Mouse (Mus musculus): ENCODE results near the gene Slc4a11. TPM values are rescaled to one million over a fixed set of nuclear protein-coding genes. Genes with fewer than 3 reads are reported as not detected.

Slc4a11 gene
- polyA plus RNA-seq, 1 experiment from 2014 or later, result 0.24 TPM

DNA sequence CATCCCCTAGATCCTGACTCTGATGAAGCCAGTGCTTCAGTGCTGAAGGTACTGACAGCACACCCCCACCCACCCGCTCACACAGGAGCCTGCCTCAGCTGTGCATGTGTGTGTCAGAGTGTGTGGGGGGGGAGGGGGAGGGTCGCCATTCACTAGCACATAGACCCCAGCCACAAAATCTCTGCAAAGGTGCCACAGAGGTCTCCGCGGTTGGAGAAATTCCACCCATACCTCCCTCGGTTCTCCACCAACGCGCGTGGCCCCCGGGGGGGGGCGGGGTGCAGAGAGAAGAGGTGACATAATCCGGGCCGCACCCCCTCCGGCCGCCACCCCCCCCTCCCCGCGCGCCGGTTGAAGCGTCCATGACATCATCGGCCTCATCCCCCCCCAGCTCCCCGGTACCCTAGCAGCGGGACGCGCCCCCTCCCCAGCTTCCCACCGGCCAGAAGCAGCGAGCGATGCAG, 55.1 kb downstream of the Slc4a11 start:
- Histone ChIP-seq H3K36me3 (ENCODE audit: control insufficient read depth, insufficient read depth, low read length) (no peaks in the 10 kb centered on the region), H3K9ac (ENCODE audit: low read depth, low read length) (peak overlapping the region; percentile 81), H3K4me2 (ENCODE audit: low read depth, low read length) (peak overlapping the region; percentile 97), H3K27ac (ENCODE audit: low read length) (0 out of 2 replicates have a peak overlapping the region, but pooled peaks have one; percentile 31), H3K4me3 (ENCODE audit: low read length) (peak overlapping the region; percentile 74), H3K27me3 (replicated peaks; ENCODE audit: control insufficient read depth, insufficient read depth, low read length) (no peaks in the 10 kb centered on the region), H3K4me1 (ENCODE audit: control insufficient read depth, insufficient read depth, low read length) (0 out of 2 replicates have a peak, but pooled peaks cover 4% of the 10 kb centered on the region), H3K9me3 (ENCODE audit: control insufficient read depth, low read length) (no peaks in the 10 kb centered on the region)
- WGBS, result under 1% methylated on average over 27 of the region's 27 CpGs
- peak; percentile 3; the same call in 1 of the 2 replicates for ATAC-seq

DNA sequence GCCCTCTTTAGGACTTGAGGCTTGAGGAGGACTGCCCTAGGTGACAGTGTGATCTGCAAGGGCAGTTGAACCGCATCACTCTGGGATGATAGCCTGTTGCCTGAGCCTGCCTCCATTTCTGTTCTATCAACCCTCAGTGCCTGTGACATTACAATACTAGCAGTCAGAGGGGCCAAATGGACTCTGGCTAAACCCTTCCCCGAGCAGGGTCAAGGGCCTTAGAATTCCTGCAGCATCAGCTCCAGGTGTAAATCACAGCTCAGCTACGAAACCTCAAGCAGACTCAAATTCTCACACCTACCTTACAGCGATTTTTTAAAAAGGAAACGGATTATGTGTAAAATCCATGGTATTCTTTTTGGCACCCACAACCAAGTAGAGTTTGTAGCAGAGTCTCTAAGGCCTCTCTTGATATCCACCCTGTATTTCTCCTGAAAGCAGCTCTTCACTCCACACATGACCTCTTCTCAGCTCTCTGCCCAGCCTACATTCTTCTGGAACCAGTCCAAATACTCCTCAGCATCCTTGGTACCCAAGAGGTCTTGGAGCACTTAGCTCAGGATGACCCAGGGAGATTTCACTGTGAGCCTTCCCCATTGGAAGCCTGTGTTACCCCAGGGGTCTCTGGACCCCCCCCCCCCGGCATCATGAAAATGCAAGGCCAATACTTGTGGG, 55.8 kb downstream of the Slc4a11 start:
- no peak for ATAC-seq
- 0 out of 2 replicates have a peak, but pooled peaks cover 4% of the 10 kb centered on the region for H3K4me1 ChIP-seq (ENCODE audit: control insufficient read depth, insufficient read depth, low read length)
- peak overlapping the region; percentile 74; the same call in 1 of the 2 replicates for H3K4me3 ChIP-seq (ENCODE audit: low read length)
- H3K27me3 ChIP-seq (replicated peaks; ENCODE audit: control insufficient read depth, insufficient read depth, low read length), result no peaks in the 10 kb centered on the region
- H3K9me3 ChIP-seq (ENCODE audit: control insufficient read depth, low read length), result no peaks in the 10 kb centered on the region
- H3K27ac ChIP-seq (ENCODE audit: low read length), result no peak overlapping the region
- H3K9ac ChIP-seq (ENCODE audit: low read depth, low read length), result no peak overlapping the region; the same call in 1 of the 2 replicates
- H3K36me3 ChIP-seq (ENCODE audit: control insufficient read depth, insufficient read depth, low read length), result no peaks in the 10 kb centered on the region
- 62% methylated on average over 6 of the region's 6 CpGs for WGBS
- peak overlapping the region; percentile 97 for H3K4me2 ChIP-seq (ENCODE audit: low read depth, low read length)

DNA sequence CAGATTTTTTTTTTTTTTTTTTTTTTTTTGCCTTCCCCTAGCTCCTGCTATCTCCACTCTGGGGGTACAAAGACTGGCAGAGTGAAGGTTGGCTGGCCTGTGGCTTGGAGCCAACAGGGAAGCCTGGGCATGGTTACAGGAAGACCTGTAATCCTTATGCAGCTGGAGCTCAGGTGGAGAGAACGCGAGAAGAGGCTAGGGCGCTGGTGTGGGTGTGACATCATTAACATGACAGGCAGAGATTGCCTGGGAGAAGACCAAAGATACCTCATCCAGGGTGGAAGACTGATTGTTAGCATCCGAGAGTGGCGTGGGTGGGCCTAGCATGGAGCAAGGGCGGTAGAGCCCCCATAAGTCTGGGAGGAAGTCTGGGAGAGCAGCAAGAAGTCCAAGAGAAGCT, 58.0 kb downstream of the Slc4a11 start:
- Histone ChIP-seq H3K4me2 (ENCODE audit: low read depth, low read length) (peak overlapping the region; percentile 34; the same call in 1 of the 2 replicates), H3K27ac (ENCODE audit: low read length) (peak overlapping the region; percentile 95), H3K9ac (ENCODE audit: low read depth, low read length) (no peak overlapping the region), H3K27me3 (replicated peaks; ENCODE audit: control insufficient read depth, insufficient read depth, low read length) (peaks cover 8% of the 10 kb centered on the region), H3K36me3 (ENCODE audit: control insufficient read depth, insufficient read depth, low read length) (no peaks in the 10 kb centered on the region), H3K4me1 (ENCODE audit: control insufficient read depth, insufficient read depth, low read length) (peaks cover 26% of the 10 kb centered on the region), H3K9me3 (ENCODE audit: control insufficient read depth, low read length) (no peaks in the 10 kb centered on the region), H3K4me3 (ENCODE audit: low read length) (no peak overlapping the region)
- WGBS, result 75% methylated on average over 6 of the region's 6 CpGs
- no peak for ATAC-seq

DNA sequence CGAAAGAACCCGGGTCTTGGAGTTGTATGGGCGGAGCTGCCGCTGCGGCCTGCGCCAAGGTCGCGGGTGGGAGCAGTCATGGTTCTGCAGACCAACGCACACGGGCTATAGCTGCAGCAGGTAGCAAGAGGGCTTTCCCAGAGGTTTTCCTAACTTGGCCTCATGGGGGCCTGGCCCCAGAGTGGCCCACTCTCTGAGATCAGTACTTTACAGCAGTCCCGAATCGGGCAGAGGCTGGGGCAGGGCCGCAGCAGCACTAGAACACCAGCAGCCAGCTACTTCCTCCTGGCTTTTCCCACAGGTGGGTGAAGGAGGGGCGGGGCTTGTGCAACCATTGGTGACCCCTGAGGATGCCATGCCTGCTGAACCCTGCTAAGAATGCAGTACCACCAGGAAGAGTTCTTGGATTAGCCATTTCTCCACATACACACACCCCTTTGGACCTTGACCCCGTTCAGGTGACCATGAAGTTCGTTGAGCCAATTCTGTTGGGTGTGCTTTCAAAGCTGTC, 59.2 kb downstream of the Slc4a11 start:
- H3K36me3 ChIP-seq (ENCODE audit: control insufficient read depth, insufficient read depth, low read length), result no peaks in the 10 kb centered on the region
- H3K27me3 ChIP-seq (replicated peaks; ENCODE audit: control insufficient read depth, insufficient read depth, low read length), result peaks cover 11% of the 10 kb centered on the region
- peak; percentile 85 for ATAC-seq
- H3K27ac ChIP-seq (ENCODE audit: low read length), result peak overlapping the region; percentile 95
- 25% methylated on average over 16 of the region's 16 CpGs for WGBS
- H3K4me2 ChIP-seq (ENCODE audit: low read depth, low read length), result peak overlapping the region; percentile 55
- H3K9me3 ChIP-seq (ENCODE audit: control insufficient read depth, low read length), result no peaks in the 10 kb centered on the region
- H3K9ac ChIP-seq (ENCODE audit: low read depth, low read length), result peak overlapping the region; percentile 69
- H3K4me1 ChIP-seq (ENCODE audit: control insufficient read depth, insufficient read depth, low read length), result peaks cover 28% of the 10 kb centered on the region
- peak overlapping the region; percentile 51 for H3K4me3 ChIP-seq (ENCODE audit: low read length)

DNA sequence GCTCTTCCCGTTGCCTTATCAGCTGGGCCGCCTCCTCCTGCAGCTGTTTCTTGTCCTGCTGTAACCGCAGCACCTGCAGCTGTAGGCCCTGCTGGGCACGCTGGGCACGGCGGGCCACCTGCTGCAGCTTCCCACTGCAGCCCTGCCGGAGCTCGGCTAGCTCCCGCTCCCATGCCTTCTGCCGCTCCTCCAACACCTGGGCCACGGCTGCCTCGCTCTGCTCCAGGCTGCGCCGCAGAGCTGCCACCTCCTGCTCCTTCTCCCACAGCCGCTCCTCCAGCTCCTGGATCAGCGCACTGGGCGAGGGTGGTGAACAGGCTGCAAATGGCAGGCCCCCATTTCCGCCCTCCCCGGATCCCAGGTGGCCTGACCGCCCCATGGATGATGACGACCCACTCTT, 61.5 kb downstream of the Slc4a11 start:
- Histone ChIP-seq H3K9ac (ENCODE audit: low read depth, low read length) (peak overlapping the region; percentile 64), H3K4me1 (ENCODE audit: control insufficient read depth, insufficient read depth, low read length) (peaks cover 24% of the 10 kb centered on the region), H3K9me3 (ENCODE audit: control insufficient read depth, low read length) (no peaks in the 10 kb centered on the region), H3K4me3 (ENCODE audit: low read length) (peak overlapping the region; percentile 42), H3K4me2 (ENCODE audit: low read depth, low read length) (peak overlapping the region; percentile 64), H3K36me3 (ENCODE audit: control insufficient read depth, insufficient read depth, low read length) (no peaks in the 10 kb centered on the region), H3K27ac (ENCODE audit: low read length) (peak overlapping the region; percentile 47; the same call in 1 of the 2 replicates), H3K27me3 (replicated peaks; ENCODE audit: control insufficient read depth, insufficient read depth, low read length) (peaks cover 11% of the 10 kb centered on the region)
- whole genome bisulfite sequencing, result 28% methylated on average over 21 of the region's 21 CpGs
- no peak for ATAC-seq

DNA sequence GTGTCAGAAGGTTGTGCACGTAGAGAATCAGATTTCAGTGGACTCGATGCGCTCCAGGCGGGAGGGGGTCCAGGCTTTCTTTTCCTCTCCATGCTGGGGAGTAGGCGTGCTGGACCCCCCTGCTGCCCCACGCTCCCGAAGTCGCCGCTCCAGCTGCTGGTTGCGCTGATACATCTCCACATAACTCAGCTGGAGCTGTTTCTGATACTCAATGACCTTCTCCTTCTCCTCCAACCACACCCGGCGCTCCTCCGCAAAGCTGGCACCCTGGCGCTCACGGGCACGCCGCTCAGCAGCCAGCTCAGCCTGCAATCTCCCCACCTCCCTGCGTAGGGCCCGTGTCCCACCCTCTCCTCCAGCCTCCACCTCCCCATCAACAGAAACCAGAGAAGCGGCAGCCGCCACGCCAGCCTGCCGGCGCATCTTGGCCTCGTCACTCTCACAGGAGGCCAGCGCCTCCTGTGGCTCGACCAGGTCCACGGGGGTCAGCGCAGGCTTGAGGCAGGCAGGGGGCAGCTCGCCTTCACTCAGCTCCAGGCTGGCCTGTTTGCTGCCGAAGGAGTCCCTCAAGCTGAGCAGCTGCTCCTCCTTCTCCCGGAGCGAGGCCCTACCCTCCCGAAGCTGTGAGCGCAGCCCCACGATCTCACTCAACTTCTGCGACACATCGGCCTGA, 62.4 kb downstream of the Slc4a11 start:
- Histone ChIP-seq H3K36me3 (ENCODE audit: control insufficient read depth, insufficient read depth, low read length) (no peaks in the 10 kb centered on the region), H3K4me2 (ENCODE audit: low read depth, low read length) (peak overlapping the region; percentile 64), H3K27me3 (replicated peaks; ENCODE audit: control insufficient read depth, insufficient read depth, low read length) (peaks cover 11% of the 10 kb centered on the region), H3K9me3 (ENCODE audit: control insufficient read depth, low read length) (no peaks in the 10 kb centered on the region), H3K4me1 (ENCODE audit: control insufficient read depth, insufficient read depth, low read length) (peaks cover 24% of the 10 kb centered on the region), H3K27ac (ENCODE audit: low read length) (no peak overlapping the region; the same call in 1 of the 2 replicates), H3K9ac (ENCODE audit: low read depth, low read length) (peak overlapping the region; percentile 64), H3K4me3 (ENCODE audit: low read length) (peak overlapping the region; percentile 42)
- no peak for ATAC-seq
- 16% methylated on average over 38 of the region's 38 CpGs for WGBS

Other genes with a start within 250 kb of the Slc4a11 start
- gene Ptpra, start 247.2 kb downstream of the Slc4a11 start, polyA plus RNA-seq (2015; fragmentation: Nextera tagmentation; extraction: Ambion mirVana), result 29.0 and 53.6 TPM in 2 replicates
- gene Mrps26, start 133.8 kb downstream of the Slc4a11 start, polyA plus RNA-seq (2015; fragmentation: Nextera tagmentation; extraction: Ambion mirVana), result 92.2 and 96.8 TPM in 2 replicates
- not detected in 2 replicates for gene Oxt, start 121.3 kb downstream of the Slc4a11 start, polyA plus RNA-seq (2015; fragmentation: Nextera tagmentation; extraction: Ambion mirVana)
- not detected in 2 replicates for gene Avp, start 115.0 kb downstream of the Slc4a11 start, polyA plus RNA-seq (2015; fragmentation: Nextera tagmentation; extraction: Ambion mirVana)
- gene Fastkd5, start 67.5 kb downstream of the Slc4a11 start, polyA plus RNA-seq (2015; fragmentation: Nextera tagmentation; extraction: Ambion mirVana), result 15.5 and 16.2 TPM in 2 replicates
- gene Ubox5, start 67.5 kb downstream of the Slc4a11 start, polyA plus RNA-seq (2015; fragmentation: Nextera tagmentation; extraction: Ambion mirVana), result 11.7 and 12.0 TPM in 2 replicates
- gene Lzts3, start 54.7 kb downstream of the Slc4a11 start, polyA plus RNA-seq (2015; fragmentation: Nextera tagmentation; extraction: Ambion mirVana), result 15.0 and 19.0 TPM in 2 replicates
- gene Ddrgk1, start 32.9 kb downstream of the Slc4a11 start, polyA plus RNA-seq (2015; fragmentation: Nextera tagmentation; extraction: Ambion mirVana), result 87.1 and 88.0 TPM in 2 replicates
- gene Itpa, start 29.9 kb downstream of the Slc4a11 start, polyA plus RNA-seq (2015; fragmentation: Nextera tagmentation; extraction: Ambion mirVana), result 72.2 and 81.0 TPM in 2 replicates
- gene 4930402H24Rik, start 208.9 kb upstream of the Slc4a11 start, polyA plus RNA-seq (2015; fragmentation: Nextera tagmentation; extraction: Ambion mirVana), result 22.6 and 25.9 TPM in 2 replicates
- gene Atrn, start 209.0 kb upstream of the Slc4a11 start, polyA plus RNA-seq (2015; fragmentation: Nextera tagmentation; extraction: Ambion mirVana), result 3.1 and 3.3 TPM in 2 replicates